Mouse (Mus musculus) thymus, adult 2 months (tissue): ENCODE data around the gene Kctd14. TPM values are rescaled to one million over a fixed set of nuclear protein-coding genes. Genes with fewer than 3 reads are reported as not detected.

Experiments
- DNase-seq: peaks from one replicate; pipeline ENCODE4 v3.0.0; 2021
- H3K27ac ChIP-seq: fragments of 200-500 bp; 2 replicates; pipeline ENCODE4 v1.5.1; 2012; ENCODE audit warnings: low read length, control low read depth; ENCODE audit not compliant: control insufficient read depth, insufficient read depth
- H3K27me3 ChIP-seq: fragments of 200-500 bp; 2 replicates; pipeline ENCODE4 v1.6.1; 2012; ENCODE audit warnings: mild to moderate bottlenecking, low read length, moderate library complexity, mixed read lengths; ENCODE audit not compliant: control insufficient read depth, insufficient read depth
- H3K36me3 ChIP-seq: fragments of 200-500 bp; 2 replicates; pipeline ENCODE4 v1.6.1; 2012; ENCODE audit warnings: mild to moderate bottlenecking, low read length, moderate library complexity; ENCODE audit not compliant: control insufficient read depth, insufficient read depth
- H3K4me1 ChIP-seq: fragments of 200-500 bp; replicated peaks from 2 replicates; pipeline ENCODE4 v1.6.1; 2012; ENCODE audit warnings: low read length; ENCODE audit not compliant: control insufficient read depth, insufficient read depth
- H3K4me3 ChIP-seq: fragments of 200-500 bp; 2 replicates; pipeline ENCODE4 v1.5.1; 2012; ENCODE audit warnings: mild to moderate bottlenecking, low read length, control low read depth, moderate library complexity; ENCODE audit not compliant: control insufficient read depth, insufficient read depth
- CTCF ChIP-seq: fragments of 200-500 bp; IDR thresholded peaks from 2 replicates; pipeline ENCODE4 v1.5.1; 2012; ENCODE audit warnings: mild to moderate bottlenecking, control low read depth, low read length, moderate library complexity, borderline replicate concordance; ENCODE audit not compliant: control insufficient read depth, poor library complexity, insufficient read depth; ENCODE audit errors: extremely low read depth
- POLR2A ChIP-seq: fragments of 200-500 bp; IDR thresholded peaks from 2 replicates; pipeline ENCODE4 v1.6.1; 2012; ENCODE audit warnings: mild to moderate bottlenecking, low read length, control low read depth, moderate library complexity; ENCODE audit not compliant: control insufficient read depth, poor library complexity, insufficient read depth; ENCODE audit errors: extremely low read depth
- WGBS: fragments of 180-500 bp; shearing (Covaris S2); methylation state at CpG from one replicate; pipeline ENCODE4 v1.1.7; 2018; 5-methylcytosine and 5-hydroxymethylcytosine counted together
- polyA plus RNA-seq: library from polyadenylated mRNA; depleted of rRNA; stranded (reverse); fragments of >200 nt; gene quantifications from 2 replicates; pipeline ENCODE4 v1.2.3, GENCODE M21; 2012; rRNA removed

The Kctd14 gene
- polyA plus RNA-seq, 1 experiment: 4.9 TPM

- DNase-seq: no peak
- no peak overlapping the region for H3K27ac ChIP-seq
- H3K4me1 ChIP-seq: no peaks in the 10 kb centered on the region
- H3K27me3 ChIP-seq: no peaks in the 10 kb centered on the region
- WGBS: 91% methylated on average over 3 of the region's 3 CpGs
- no peak overlapping the region for H3K4me3 ChIP-seq
- no peak for TF ChIP-seq POLR2A
- TF ChIP-seq CTCF: no peak
- H3K36me3 ChIP-seq: peaks cover 40% of the 10 kb centered on the region
Observed at GRCm38 (mm10) chr7:97491157-97491556, 40.0 kb downstream of the Kctd14 start.

- TF ChIP-seq POLR2A (no peak), CTCF (no peak)
- H3K27me3 ChIP-seq: no peaks in the 10 kb centered on the region
- peaks cover 28% of the 10 kb centered on the region for H3K36me3 ChIP-seq
- no peak overlapping the region for H3K27ac ChIP-seq
- DNase-seq: no peak
- H3K4me1 ChIP-seq: no peaks in the 10 kb centered on the region
- 93% methylated on average over 4 of the region's 4 CpGs for WGBS
- no peak overlapping the region for H3K4me3 ChIP-seq
Observed at GRCm38 (mm10) chr7:97492420-97492819, 41.3 kb downstream of the Kctd14 start.

- Histone ChIP-seq H3K27ac (no peak overlapping the region), H3K27me3 (no peaks in the 10 kb centered on the region), H3K36me3 (peaks cover 27% of the 10 kb centered on the region), H3K4me3 (no peak overlapping the region), H3K4me1 (no peaks in the 10 kb centered on the region)
- no peak for DNase-seq
- no peak for TF ChIP-seq CTCF
- TF ChIP-seq POLR2A: no peak
Observed at GRCm38 (mm10) chr7:97495052-97495451, 43.9 kb downstream of the Kctd14 start.

DNA sequence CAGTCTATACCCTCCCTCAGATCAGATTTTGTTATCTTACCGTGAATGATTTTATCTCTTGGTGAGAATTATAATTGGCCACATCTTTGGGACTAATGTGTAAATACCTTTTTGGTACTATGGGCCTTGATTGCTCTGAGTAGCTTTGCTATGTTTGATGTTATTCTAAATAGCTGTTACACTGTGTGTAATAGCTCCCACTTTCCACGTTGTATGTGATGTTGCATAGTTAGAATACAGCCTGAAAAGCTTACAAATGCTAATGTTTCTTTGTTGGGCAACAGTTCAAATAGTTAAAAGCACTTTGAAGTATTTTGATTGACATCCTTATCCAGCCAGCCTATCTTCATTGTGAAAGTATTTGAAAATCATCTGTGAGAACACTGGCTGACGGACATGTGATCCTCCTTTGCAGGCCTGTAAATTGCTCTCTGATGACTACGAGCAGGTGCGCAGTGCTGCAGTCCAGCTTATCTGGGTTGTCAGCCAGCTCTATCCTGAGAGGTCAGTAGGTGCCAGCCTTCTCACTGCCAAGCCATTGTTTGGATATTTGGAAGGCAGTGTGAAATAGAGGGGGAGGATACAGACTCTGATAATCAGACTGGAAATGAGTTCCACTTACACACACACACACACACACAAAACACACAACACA is 49.6 kb downstream of the Kctd14 start:
- Histone ChIP-seq H3K27me3 (no peaks in the 10 kb centered on the region), H3K4me1 (no peaks in the 10 kb centered on the region), H3K4me3 (no peak overlapping the region), H3K36me3 (peaks cover 20% of the 10 kb centered on the region; the same call in 1 of the 2 replicates), H3K27ac (no peak overlapping the region)
- no peak for DNase-seq
- TF ChIP-seq POLR2A (no peak), CTCF (no peak)
- 91% methylated on average over 5 of the region's 5 CpGs for WGBS

Other genes with a start within 250 kb of the Kctd14 start
- 21.2 and 22.9 TPM in 2 replicates for gene Usp35, start 119.3 kb upstream of the Kctd14 start, polyA plus RNA-seq
- gene Kctd21, start 119.0 kb upstream of the Kctd14 start, polyA plus RNA-seq: 3.7 and 4.3 TPM in 2 replicates
- gene Alg8, start 79.7 kb upstream of the Kctd14 start, polyA plus RNA-seq: 27.8 and 28.8 TPM in 2 replicates
- gene Ndufc2, start 51.3 kb upstream of the Kctd14 start, polyA plus RNA-seq: 137 and 168 TPM in 2 replicates
- 116 and 163 TPM in 2 replicates for gene Thrsp, start 33.6 kb upstream of the Kctd14 start, polyA plus RNA-seq
- gene Ints4, start 29.6 kb downstream of the Kctd14 start, polyA plus RNA-seq: 68.4 and 77.5 TPM in 2 replicates
- 17.8 and 20.0 TPM in 2 replicates for gene Aamdc, start 128.2 kb downstream of the Kctd14 start, polyA plus RNA-seq
- gene Rsf1, start 128.6 kb downstream of the Kctd14 start, polyA plus RNA-seq: 4.6 and 5.8 TPM in 2 replicates
- 60.8 and 63.3 TPM in 2 replicates for gene Clns1a, start 245.3 kb downstream of the Kctd14 start, polyA plus RNA-seq